Mouse (Mus musculus) heart, postnatal 0 days (tissue): Measurements from ENCODE around the gene Hist1h4d. TPM values are rescaled to one million over a fixed set of nuclear protein-coding genes. Genes with fewer than 3 reads are reported as not detected.
"Not testable (repeated sequence)": the region's sequence is repeated elsewhere in the genome, so short reads cannot be mapped to it uniquely, and the experiment has no call there.

Experiments used
- ATAC-seq: fragments of 200-750 bp; cut with Nextera tagmentation; 2 replicates; pipeline ENCODE4 v1.8.0; 2017; ENCODE audit warnings: low read depth, moderate number of reproducible peaks, moderate library complexity; ENCODE audit not compliant: insufficient read depth
- DNase-seq: peaks from one replicate; pipeline ENCODE4 v3.0.0-alpha.2; 2016; ENCODE audit warnings: low spot score
- H3K27ac ChIP-seq: fragments of 300-500 bp; sonication (generic); 2 replicates; pipeline ENCODE4 v1.5.1; 2014; ENCODE audit warnings: low read depth, mild to moderate bottlenecking
- H3K27me3 ChIP-seq: fragments of 300-500 bp; sonication (generic); 2 replicates; pipeline ENCODE4 v1.6.1; 2014; ENCODE audit warnings: low read length, mixed read lengths; ENCODE audit not compliant: control insufficient read depth, insufficient read depth
- H3K36me3 ChIP-seq: fragments of 300-500 bp; sonication (generic); replicated peaks from 2 replicates; pipeline ENCODE4 v1.6.1; 2014; ENCODE audit warnings: low read length, mixed read lengths; ENCODE audit not compliant: control insufficient read depth, insufficient read depth
- H3K4me1 ChIP-seq: fragments of 300-500 bp; sonication (generic); 2 replicates; pipeline ENCODE4 v1.6.1; 2014; ENCODE audit warnings: antibody characterized with exemption; ENCODE audit not compliant: control insufficient read depth, insufficient read depth
- H3K4me2 ChIP-seq: fragments of 300-500 bp; sonication (generic); 2 replicates; pipeline ENCODE4 v1.6.1; 2014; ENCODE audit warnings: low read depth, mild to moderate bottlenecking, low read length, moderate library complexity
- H3K4me3 ChIP-seq: fragments of 300-500 bp; sonication (generic); 2 replicates; pipeline ENCODE4 v1.5.1; 2014; ENCODE audit warnings: low read depth, low read length
- H3K9ac ChIP-seq: fragments of 300-500 bp; sonication (generic); replicated peaks from 2 replicates; pipeline ENCODE4 v1.6.1; 2014; ENCODE audit warnings: low read depth, low read length, mixed read lengths
- H3K9me3 ChIP-seq: fragments of 300-500 bp; sonication (generic); replicated peaks from 2 replicates; pipeline ENCODE4 v1.6.1; 2016; ENCODE audit warnings: low read length; ENCODE audit not compliant: control insufficient read depth
- CTCF ChIP-seq: IDR thresholded peaks from 2 replicates; pipeline ENCODE4 v1.5.1; 2016; ENCODE audit warnings: antibody characterized with exemption, control low read depth, low read depth
- EP300 ChIP-seq: IDR thresholded peaks from 2 replicates; pipeline ENCODE4 v1.6.1; 2016; ENCODE audit warnings: antibody characterized with exemption, low read depth
- WGBS: fragments of 180-500 bp; shearing (Covaris S2); extraction: QIAGEN DNeasy Blood & Tissue Kit; methylation state at CpG from one replicate; pipeline ENCODE4 v1.1.7; 2014; 5-methylcytosine and 5-hydroxymethylcytosine counted together
- polyA plus RNA-seq: library from polyadenylated mRNA; unstranded; fragments of >200 nt; fragmentation: Nextera tagmentation; extraction: Ambion mirVana; gene quantifications from 2 replicates; pipeline ENCODE4 v1.2.1, GENCODE M21; 2015
- total RNA-seq: library from RNA; depleted of rRNA; stranded (reverse); fragments of >200 nt; gene quantifications from 2 replicates; pipeline ENCODE4 v1.2.3, GENCODE M21; 2014; ENCODE audit warnings: low replicate concordance

Gene Hist1h4d
- total and polyA plus RNA-seq, 2 experiments from 2014 or later = 18.8 to 1,649 TPM

GRCm38 (mm10) chr13:23541497-23541896, 39.9 kb upstream of the Hist1h4d start:
- Histone ChIP-seq H3K4me3 (no peak overlapping the region), H3K36me3 (no peaks in the 10 kb centered on the region), H3K4me1 (no peaks in the 10 kb centered on the region), H3K9ac (no peak overlapping the region), H3K9me3 (no peaks in the 10 kb centered on the region), H3K27me3 (no peaks in the 10 kb centered on the region), H3K27ac (no peak overlapping the region), H3K4me2 (no peak overlapping the region)
- no peak for DNase-seq
- ATAC-seq = no peak
- WGBS = 83% methylated on average over 3 of the region's 3 CpGs
- no peak for TF ChIP-seq CTCF

GRCm38 (mm10) chr13:23542225-23542980, 39.0 kb upstream of the Hist1h4d start:
- WGBS = 15% methylated on average over 3 of the region's 3 CpGs
- ATAC-seq, H3K27me3 ChIP-seq, H3K36me3 ChIP-seq, H3K9me3 ChIP-seq, DNase-seq, H3K4me1 ChIP-seq: not testable (repeated sequence)
- H3K4me2 ChIP-seq = peak overlapping the region; percentile 81
- peak overlapping the region; percentile 89 for H3K27ac ChIP-seq
- peak overlapping the region; percentile 58; the same call in 1 of the 2 replicates for H3K9ac ChIP-seq
- H3K4me3 ChIP-seq = peak overlapping the region; percentile 55

- Histone ChIP-seq H3K4me2 (peak within 1 kb of the TSS; percentile 81), H3K9ac (peak within 1 kb of the TSS; percentile 59), H3K4me3 (peak within 1 kb of the TSS; percentile 57), H3K27ac (peak within 1 kb of the TSS; percentile 95)
- not testable (repeated sequence) for H3K9me3 ChIP-seq, H3K4me1 ChIP-seq, H3K27me3 ChIP-seq, H3K36me3 ChIP-seq
- DNase-seq (peak; percentile 98), ATAC-seq (peak; percentile 91)
- under 1% methylated on average over 24 of the region's 42 CpGs for WGBS
Measured at GRCm38 (mm10) chr13:23542999-23543607, 38.3 kb upstream of the Hist1h4d start, which contains the start of gene Hist1h2bh. Hist1h2bh (minus strand) TSS chr13:23543392.

GRCm38 (mm10) chr13:23543965-23544786, 37.2 kb upstream of the Hist1h4d start, which contains the start of gene Hist1h3f:
Hist1h3f (plus strand) TSS chr13:23544052.
- peak within 1 kb of the TSS; percentile 59 for H3K9ac ChIP-seq
- DNase-seq = peak; percentile 98
- H3K27me3 ChIP-seq = no peaks in the 10 kb centered on the region
- TF ChIP-seq EP300 (no peak), CTCF (no peak)
- ATAC-seq = peak; percentile 88
- no peaks in the 10 kb centered on the region for H3K36me3 ChIP-seq
- WGBS = under 1% methylated on average over 22 of the region's 45 CpGs
- no peaks in the 10 kb centered on the region for H3K9me3 ChIP-seq
- H3K27ac ChIP-seq = peak within 1 kb of the TSS; percentile 95
- peak within 1 kb of the TSS; percentile 57 for H3K4me3 ChIP-seq
- no peaks in the 10 kb centered on the region for H3K4me1 ChIP-seq
- peak within 1 kb of the TSS; percentile 81 for H3K4me2 ChIP-seq

- 0% methylated on average over 10 of the region's 14 CpGs for WGBS
- not testable (repeated sequence) for H3K36me3 ChIP-seq, H3K9me3 ChIP-seq, H3K27me3 ChIP-seq, ATAC-seq, H3K4me1 ChIP-seq, DNase-seq
- H3K9ac ChIP-seq = peak overlapping the region; percentile 59; the same call in 1 of the 2 replicates
- peak overlapping the region; percentile 95 for H3K27ac ChIP-seq
- H3K4me3 ChIP-seq = peak overlapping the region; percentile 57
- peak overlapping the region; percentile 81 for H3K4me2 ChIP-seq
Measured at GRCm38 (mm10) chr13:23544787-23545120, 36.6 kb upstream of the Hist1h4d start.
